Mouse (Mus musculus) MN1 (cell line): Measurements from ENCODE around the gene Xiap.
"Not testable (repeated sequence)": the region's sequence is repeated elsewhere in the genome, so short reads cannot be mapped to it uniquely, and the experiment has no call there.

ENCODE experiments used
- DNase-seq: peaks from one replicate; pipeline ENCODE4 v3.0.0-alpha.2; 2016; ENCODE audit warnings: low spot score

Gene Xiap

GRCm38 (mm10) chrX:42059282-42060068 lies at the start of gene Xiap:
Gene Xiap, plus strand, starts transcription at chrX:42059679.
- DNase-seq: no peak

DNA sequence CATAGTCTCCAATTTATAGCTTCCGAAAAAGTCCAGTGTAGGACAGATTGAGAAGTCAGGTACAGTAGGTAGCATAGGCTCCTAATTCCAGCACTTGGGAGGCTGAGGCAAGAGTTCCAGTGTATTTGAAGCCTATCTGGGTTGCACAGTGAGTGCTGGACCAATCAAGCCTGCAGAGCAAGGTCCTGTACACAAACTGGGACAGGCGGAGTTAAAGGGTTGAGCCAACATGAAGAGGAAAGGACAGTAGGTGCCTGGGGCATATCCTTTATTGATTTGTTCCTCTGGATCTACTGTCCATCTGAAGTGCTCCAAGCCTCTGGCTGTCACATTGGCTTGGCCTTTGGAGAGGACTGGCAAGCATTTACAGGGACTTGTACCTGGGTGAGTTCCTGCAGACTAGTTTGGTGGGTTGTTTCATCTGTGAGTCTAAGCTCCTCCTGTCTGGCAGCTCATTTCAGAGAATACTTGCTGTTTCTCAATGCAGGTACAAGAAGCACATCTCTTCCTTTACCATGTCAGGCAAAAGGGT lies 46.7 kb upstream of the Xiap start:
- no peak for DNase-seq

- no peak for DNase-seq
These were observed 45.7 kb upstream of the Xiap start for GRCm38 (mm10) chrX:42013776-42014175.

DNA sequence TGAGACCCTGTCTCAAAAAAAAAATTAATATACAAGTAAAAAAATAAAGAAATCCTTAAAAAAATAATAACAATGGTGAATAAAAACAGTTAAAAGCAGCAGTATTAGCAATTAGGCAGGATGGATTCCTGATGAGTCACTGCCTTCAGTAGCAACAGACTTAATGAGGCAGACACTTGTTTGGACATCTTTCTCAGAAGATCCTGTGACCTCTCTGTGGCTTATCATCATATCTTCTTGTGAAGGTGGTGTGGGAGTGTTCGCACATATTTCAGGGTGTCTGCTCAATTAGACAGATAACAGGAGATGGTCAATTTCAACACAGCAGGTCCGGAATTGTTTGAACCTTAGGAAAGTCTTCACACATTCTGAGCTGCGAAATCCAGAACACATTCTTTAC lies 45.0 kb upstream of the Xiap start:
- no peak for DNase-seq

DNA sequence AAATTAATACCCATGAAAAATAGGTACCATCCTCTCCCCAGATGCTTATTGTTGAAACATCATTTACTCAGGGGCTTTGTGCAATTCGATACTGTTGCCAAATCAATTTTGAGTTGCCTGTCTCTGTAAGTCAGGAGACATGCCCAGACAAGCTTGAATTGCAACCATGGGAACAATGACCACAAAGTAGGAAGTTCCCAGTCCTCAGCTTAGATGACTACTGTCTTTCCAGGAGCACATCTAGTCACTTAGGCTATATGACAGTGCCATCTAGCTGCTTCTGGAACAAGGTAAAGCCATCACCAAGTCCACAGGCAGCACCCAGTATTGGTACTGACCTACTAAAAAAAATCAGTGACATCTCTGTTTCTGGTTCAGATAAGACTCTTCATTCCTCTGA lies 41.4 kb upstream of the Xiap start:
- no peak for DNase-seq

GRCm38 (mm10) chrX:42019441-42019840 lies 40.0 kb upstream of the Xiap start:
- no peak for DNase-seq

DNA sequence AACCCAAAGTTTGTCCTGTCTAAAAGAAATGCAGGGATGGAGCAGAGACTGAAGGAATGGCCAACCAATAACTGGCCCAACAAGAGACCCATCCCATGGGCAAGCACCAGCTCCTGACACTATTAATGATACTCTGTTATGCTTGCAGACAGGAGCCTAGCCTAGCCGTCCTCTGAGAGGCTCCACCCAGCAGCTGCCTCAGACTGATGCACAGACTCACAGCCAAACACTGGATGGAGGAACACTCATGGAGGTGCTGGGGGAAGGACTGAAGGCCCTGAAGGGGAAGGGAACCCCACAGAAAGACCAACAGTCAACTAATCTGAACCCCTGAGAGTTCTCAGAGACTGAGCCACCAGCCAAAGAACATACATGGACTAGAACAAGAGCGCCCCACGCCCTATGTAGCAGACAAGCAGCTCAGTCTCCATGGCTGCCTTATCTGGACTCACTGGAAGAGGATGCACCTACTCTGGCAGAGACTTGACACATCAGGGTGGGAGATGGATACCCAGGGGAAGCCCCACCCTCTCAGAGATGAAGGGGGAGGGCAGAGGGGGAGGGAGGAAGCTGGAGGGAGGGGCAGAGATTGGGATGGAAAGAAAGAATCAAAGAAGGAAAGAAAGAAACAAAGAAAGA lies 33.6 kb upstream of the Xiap start:
- DNase-seq: not testable (repeated sequence)

DNA sequence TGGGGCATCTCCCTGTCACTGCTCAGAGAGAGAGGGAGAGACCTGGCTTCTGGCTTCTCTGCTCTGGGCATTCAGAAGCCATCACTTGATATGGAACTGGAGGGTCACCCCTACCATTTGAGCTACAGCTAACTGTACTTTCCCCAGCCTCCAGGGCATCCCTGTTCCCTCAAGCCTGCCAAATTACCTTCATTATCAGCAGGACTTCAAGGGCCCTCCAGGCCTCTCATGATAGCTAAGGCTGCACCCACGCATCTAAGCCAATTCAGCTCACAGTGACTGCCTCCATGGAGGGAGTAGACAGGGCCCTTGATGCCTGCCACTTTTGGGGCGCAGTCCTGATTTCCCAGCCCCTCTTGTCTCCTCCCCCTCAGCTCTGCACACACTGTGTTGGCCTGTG lies 32.5 kb upstream of the Xiap start:
- not testable (repeated sequence) for DNase-seq

- peak; percentile 62 for DNase-seq
These were observed 26.3 kb upstream of the Xiap start for GRCm38 (mm10) chrX:42033111-42033693.

- no peak for DNase-seq
These were observed 25.6 kb upstream of the Xiap start for GRCm38 (mm10) chrX:42033911-42034310.

DNA sequence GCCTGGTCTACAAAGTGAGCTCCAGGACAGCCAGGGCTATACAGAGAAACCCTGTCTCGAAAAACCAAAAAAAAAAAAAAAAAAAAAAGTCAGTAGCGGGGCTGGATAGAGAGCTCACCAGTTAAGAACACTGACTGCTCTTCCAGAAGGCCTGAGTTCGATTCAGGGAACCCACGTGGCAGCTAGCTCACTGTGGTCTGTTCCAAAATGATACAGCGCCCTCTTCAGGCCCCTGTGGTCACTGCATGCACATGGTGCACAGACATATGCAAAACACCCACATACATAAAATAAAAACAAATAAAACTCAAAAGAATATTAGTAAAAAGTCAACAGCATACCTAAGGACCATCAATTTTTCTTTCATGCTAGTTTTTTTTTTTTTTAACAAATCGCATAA lies 20.0 kb upstream of the Xiap start:
- DNase-seq: no peak

GRCm38 (mm10) chrX:42044935-42045334 lies 14.5 kb upstream of the Xiap start:
- DNase-seq: no peak

DNA sequence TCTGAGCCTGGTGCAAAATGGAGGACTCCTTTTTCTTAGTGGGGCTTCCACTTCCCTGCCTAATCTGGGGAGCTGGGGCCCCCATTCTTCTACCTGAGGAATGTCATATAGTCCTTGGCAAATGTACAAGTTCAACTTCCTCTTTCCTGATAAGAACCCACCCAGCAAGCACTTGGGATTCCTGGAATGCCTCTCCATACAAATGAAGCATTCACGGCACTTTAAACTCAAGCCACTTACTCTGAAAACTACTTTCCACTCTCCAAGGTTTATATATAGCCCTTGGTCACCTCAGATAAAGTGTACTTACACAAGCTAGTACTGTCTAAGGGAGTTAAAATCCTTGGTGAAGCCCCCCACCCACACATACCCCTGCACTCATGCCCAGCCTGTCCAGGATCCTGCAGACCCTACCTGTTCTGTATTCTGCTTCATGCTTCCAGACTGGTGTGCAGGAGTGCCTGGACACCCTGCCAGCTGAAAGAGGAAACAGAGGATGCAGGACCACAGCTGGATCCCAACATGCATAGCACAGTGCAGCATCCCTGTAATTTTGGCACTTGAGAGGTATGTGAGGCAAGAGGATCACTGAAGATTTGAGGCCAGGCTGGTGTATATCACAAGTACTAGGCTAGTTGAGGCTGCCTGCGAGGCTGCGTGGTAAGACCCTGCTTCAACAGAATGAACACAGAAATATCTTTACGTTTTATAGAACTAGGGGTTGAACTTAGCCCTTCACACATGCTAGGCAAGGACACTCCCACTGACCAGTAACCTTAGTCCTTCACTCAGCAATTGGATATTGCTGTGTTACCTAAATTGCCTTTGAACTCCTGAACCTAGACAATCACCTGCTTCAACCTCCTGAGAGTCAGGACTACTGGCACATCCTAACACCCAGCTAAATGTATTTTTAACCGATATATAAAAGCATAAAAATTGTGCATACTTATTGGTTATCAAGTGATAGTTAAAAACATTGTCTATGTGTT lies 8.5 kb upstream of the Xiap start:
- no peak for DNase-seq

DNA sequence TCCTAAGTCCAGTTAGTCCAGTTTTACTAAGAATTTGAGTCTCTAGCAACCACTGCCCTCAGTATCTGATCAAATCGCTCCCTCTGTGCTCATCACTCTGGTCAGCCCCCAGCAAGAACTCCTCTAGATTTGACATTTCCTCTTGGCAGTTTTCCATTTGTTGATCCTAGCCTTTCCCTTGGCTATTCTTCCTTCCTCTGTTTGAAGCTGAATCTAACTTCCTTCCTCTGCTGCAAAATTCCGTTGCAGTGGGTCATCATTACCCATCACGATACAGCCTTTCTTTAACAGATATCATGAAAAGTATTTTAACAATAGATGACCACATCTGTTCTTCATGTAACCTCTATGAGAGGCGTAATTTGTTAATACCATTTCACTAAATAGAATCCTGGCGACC lies 2.5 kb upstream of the Xiap start:
- no peak for DNase-seq

DNA sequence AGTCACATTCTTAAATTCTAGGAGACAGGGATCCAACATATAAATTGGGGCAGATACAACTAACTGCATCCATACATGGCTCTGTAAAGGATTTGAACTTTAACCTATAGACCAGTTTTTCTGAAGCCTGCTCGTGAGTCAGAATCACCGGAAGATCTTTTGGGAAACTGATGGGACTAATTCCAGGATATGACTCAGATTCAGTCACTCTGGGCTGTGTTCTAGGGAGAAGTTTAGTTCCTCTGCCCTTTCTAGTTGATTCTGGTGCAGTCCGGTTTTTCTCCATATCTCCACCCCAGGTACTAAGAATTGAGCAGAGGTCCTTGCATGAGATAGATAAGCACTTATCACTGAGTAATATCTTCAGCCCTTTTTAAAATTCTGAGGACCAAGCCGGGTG lies 1.6 kb upstream of the Xiap start:
- peak; percentile 10 for DNase-seq

DNA sequence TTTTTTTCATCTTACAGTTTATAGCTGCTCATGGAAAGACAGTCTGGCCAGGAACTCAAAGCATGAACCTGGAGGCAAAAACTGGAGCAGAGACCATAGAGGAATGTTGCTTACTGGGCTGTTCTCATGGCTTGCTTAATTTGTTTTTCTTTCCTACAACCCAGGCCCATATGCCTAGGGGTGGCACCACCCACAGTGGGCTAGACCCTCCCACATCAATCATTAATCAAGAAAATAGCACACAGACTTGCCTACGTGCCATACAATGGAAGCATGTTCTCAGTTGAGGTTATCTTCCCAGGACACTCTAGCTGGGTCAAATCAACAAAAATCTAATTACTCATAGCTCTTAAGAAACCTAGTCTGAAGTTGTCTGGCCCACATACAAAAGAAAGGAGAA lies 4.1 kb downstream of the Xiap start:
- DNase-seq: no peak

DNA sequence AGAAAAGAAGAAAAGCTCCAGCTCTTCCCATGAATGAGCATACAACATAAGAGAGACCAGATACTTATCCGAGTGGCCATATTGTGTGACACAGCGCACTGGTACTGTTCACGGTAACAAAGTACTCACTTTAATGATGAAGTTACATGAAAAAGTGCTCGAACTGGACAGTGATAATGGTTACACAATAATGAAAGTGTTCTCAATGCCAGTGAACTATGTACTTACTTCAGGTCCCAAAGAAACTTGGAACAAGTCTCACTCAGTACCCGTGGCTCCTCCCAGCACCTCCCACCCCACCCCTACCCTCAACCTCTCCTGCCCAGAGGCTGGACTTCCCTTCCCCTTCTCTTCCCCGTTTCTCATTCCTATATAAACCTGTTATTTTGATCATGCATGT lies 5.6 kb downstream of the Xiap start:
- no peak for DNase-seq

- no peak for DNase-seq
These were observed 7.3 kb downstream of the Xiap start for GRCm38 (mm10) chrX:42066771-42067170.

- no peak for DNase-seq
These were observed 8.3 kb downstream of the Xiap start for GRCm38 (mm10) chrX:42067791-42068200.

GRCm38 (mm10) chrX:42068201-42068874 lies 8.9 kb downstream of the Xiap start:
- DNase-seq: peak; percentile 76

DNA sequence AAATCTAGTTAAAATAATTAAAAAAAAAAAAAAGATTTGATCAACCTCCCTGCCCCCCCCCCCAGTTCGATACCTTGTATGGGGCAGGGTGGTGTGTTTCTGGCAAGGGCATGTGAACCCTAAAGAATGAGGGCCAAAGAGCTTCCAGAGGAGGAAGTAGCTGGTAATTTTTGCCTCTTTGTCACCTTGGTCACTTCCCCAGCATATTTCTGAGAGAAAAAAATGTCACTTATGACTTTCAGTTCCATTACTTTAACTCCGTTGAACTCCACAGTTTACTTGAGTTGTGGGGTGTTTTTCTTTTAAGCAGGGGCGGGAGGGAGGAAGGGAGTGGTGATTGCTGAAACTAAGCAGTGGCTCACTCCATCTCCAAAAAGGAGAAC lies 9.4 kb downstream of the Xiap start:
- peak; percentile 6 for DNase-seq
